Mouse (Mus musculus) spleen, adult 18-20 months (tissue): ENCODE data around the gene Rps27a.

Experiments used
- DNase-seq, 2 experiments: peaks; one replicate each; pipeline ENCODE4 v3.0.0; 2022; ENCODE audit warnings: mixed read lengths in 2 of 2

The Rps27a gene

GRCm38 (mm10) chr11:29512818-29513535 is 34.9 kb downstream of the Rps27a start:
- DNase-seq = no peak

- no peak for DNase-seq
Observed at GRCm38 (mm10) chr11:29509421-29509820, 38.5 kb downstream of the Rps27a start.

DNA sequence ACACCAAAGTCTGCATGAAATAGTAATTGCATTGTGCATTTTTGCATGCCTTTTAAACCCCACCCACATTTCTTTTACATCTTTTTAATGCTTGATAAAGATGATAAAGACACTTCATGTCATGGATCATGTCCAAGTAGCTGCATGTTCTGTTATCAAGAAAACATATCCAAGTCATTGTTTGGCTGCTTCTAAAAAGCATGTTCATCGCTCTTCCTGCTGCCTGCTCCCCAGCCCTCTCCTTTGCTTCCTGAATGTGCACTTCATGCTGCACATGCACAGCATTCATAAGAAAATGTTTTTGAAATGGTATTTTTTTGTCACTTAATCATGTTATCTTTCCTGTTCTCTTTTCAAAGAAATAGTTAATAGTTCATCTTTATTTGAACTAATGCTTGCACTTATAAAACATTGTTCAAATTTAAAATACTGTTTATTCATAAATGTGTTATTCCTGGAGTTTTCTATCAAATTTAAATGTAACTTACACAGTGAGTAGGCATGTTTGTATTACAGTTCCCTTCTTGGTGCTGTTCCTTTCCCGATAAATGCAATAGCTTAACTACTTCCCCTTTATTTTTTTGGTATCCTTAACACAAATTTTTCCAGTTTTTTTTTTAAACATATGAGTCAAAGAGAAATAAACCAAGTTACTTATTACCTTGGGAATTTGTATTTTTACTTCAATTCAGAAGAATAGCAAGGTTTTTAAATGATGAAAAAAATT is 42.8 kb downstream of the Rps27a start:
- DNase-seq = no peak

DNA sequence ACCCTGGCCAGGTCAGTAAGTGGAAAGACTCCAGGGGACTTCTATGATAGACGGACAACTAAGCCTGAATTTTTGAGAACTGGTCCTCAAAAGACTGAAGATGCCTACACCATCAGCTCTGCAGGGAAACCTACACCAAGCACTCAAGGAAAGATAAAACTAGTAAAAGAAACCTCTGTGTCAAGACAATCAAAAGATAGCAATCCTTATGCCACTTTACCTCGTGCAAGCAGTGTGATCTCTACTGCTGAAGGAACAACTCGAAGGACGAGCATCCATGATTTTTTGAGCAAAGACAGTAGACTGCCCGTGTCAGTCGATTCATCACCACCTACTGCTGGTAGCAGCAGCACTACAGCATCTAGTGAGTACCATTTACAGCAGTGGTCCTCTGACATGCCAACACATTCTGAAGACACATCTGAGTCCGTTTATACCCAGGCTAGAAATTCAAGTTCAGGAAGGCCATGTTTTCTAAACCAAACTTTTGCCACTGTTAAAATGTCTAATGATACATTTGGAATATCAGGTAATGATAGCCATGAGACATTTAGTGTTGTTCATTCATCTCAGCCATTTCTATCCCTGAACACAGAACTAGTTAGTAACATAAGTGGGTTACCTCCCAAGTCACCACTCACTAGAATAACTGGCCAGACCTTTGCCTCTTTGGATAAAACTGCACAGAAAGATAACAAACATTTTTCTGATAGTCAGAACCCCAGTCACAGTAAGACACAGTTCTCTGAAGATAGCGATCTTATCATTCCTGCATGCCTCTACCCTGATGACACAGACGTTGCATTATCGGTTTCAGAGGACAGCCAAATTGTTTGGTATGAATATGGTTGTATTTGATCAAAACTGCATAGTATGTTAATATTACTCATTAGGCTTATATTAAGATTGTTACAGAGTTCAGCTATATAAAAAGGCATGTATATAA is 43.7 kb downstream of the Rps27a start:
- DNase-seq = no peak

- no peak for DNase-seq
Observed at GRCm38 (mm10) chr11:29496962-29497361, 50.9 kb downstream of the Rps27a start.
